Mouse (Mus musculus): ENCODE data around the gene Tmem52b. TPM values are rescaled to one million over a fixed set of nuclear protein-coding genes. Genes with fewer than 3 reads are reported as not detected.
"Not testable (repeated sequence)": the region's sequence is repeated elsewhere in the genome, so short reads cannot be mapped to it uniquely, and the experiment has no call there.

Tmem52b gene
- 61.5 and 63.1 TPM in 2 replicates for polyA plus RNA-seq (2015; fragmentation: Nextera tagmentation; extraction: Ambion mirVana)

DNA sequence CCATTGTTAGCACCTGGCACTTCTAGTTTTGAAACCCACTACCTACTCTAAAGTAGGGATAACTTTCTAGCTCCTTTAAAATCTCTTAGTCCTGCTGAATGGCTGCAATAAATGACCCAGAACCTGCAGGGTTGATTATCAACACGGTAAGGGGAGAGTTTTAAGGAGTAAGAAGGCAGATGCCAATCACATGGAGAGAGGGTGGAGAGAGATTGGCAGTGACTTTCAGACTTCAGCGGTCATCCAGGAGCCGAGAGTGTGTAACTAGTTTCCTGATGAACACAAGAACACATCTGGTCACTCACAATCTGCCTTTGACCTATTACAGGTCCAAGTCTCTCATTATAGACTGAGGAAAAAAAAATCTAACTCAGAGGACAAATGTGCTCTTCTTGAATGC, at the start of gene Tmem52b:
Gene Tmem52b, plus strand, starts transcription at position 189 of the 400 bp plus-strand sequence.
- ATAC-seq (ENCODE audit: low FRiP score, low TSS enrichment): no peak; the same call in 1 of the 2 replicates
- Histone ChIP-seq H3K27ac (ENCODE audit: low read length) (peak within 1 kb of the TSS; percentile 80), H3K4me2 (replicated peaks; ENCODE audit: low read depth, low read length) (peak within 1 kb of the TSS; percentile 20; the same call in 1 of the 2 replicates), H3K36me3 (ENCODE audit: insufficient read depth, low read length) (no peaks in the 10 kb centered on the region), H3K9me3 (ENCODE audit: low read length) (no peaks in the 10 kb centered on the region), H3K9ac (replicated peaks; ENCODE audit: low read length) (0 out of 2 replicates have a peak within 1 kb of the TSS, but pooled peaks have one; percentile 43), H3K27me3 (ENCODE audit: insufficient read depth, low read length) (no peaks in the 10 kb centered on the region), H3K4me1 (ENCODE audit: insufficient read depth, low read length) (peaks cover 37% of the 10 kb centered on the region), H3K4me3 (ENCODE audit: low read length) (peak within 1 kb of the TSS; percentile 23)
- WGBS: 33% methylated on average over 3 of the region's 3 CpGs

DNA sequence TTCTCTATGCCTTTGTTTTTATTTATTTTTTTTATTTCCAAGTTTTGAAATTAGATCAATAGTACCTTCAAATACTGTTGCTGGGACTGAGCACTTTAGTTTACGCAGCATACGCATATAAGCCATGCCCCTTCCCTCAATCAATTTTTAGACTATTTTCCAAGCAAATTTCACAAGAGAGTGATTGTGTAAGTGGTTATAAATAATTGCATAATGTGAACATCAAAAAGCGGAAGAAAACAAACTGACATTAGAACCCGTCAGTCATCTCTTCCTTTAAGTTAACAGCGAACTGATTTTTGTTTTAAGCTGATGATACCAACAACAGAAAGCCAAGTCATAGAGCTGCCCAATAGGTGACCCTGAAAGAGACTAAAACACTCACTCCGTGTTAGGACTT, 41.0 kb upstream of the Tmem52b start:
- Histone ChIP-seq H3K9me3 (ENCODE audit: low read length) (no peaks in the 10 kb centered on the region), H3K4me2 (replicated peaks; ENCODE audit: low read depth, low read length) (no peak overlapping the region), H3K9ac (replicated peaks; ENCODE audit: low read length) (no peak overlapping the region), H3K27ac (ENCODE audit: low read length) (no peak overlapping the region), H3K36me3 (ENCODE audit: insufficient read depth, low read length) (no peaks in the 10 kb centered on the region), H3K27me3 (ENCODE audit: insufficient read depth, low read length) (no peaks in the 10 kb centered on the region), H3K4me1 (ENCODE audit: insufficient read depth, low read length) (no peaks in the 10 kb centered on the region; the same call in 1 of the 2 replicates), H3K4me3 (ENCODE audit: low read length) (no peak overlapping the region)
- no peak for ATAC-seq (ENCODE audit: low FRiP score, low TSS enrichment)
- WGBS: 91% methylated on average over 6 of the region's 6 CpGs

- no peak for ATAC-seq (ENCODE audit: low FRiP score, low TSS enrichment)
Measured at GRCm38 (mm10) chr6:129472627-129473026, 39.7 kb upstream of the Tmem52b start.

DNA sequence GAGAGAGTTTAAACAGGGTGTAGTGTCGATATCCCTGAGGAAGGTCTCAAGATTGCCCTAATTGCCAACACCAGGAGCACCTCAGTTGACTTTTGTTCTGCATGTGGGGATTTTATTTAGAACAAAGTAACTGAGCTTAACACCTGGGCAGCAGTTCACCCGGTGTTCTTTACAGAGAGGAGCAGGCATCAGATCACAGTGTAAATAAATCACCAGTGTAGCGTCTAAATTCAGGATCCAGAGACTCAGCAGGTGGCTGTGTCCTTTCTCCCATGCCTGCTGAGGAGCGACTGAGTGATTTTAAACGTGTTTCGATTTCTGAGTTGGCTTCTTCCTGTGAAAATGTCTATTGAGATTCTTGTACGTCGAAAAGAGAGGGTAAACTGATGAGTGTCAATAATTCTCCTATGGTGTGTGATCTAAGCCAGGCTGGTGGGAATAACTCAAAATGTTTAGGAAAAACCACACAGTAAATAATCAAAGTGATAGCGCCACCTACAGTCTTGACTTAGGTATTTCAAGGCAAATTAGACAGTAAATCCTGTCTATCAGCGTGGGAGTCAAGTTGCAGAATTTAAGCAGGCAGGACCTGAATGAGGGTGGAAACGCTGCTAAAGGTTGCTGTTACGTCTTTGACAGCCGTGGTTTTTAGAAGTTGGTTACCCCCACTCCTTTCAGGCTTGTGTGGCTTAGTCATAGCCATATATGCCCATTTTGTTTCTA, 35.8 kb upstream of the Tmem52b start:
- WGBS: 19% methylated on average over 13 of the region's 13 CpGs
- peak; percentile 52; the same call in 1 of the 2 replicates for ATAC-seq (ENCODE audit: low FRiP score, low TSS enrichment)
- no peaks in the 10 kb centered on the region for H3K9me3 ChIP-seq (ENCODE audit: low read length)
- H3K36me3 ChIP-seq (ENCODE audit: insufficient read depth, low read length): no peaks in the 10 kb centered on the region
- no peaks in the 10 kb centered on the region for H3K27me3 ChIP-seq (ENCODE audit: insufficient read depth, low read length)
- H3K4me2 ChIP-seq (replicated peaks; ENCODE audit: low read depth, low read length): peak overlapping the region; percentile 11; the same call in 1 of the 2 replicates
- no peak overlapping the region for H3K4me3 ChIP-seq (ENCODE audit: low read length)
- no peak overlapping the region for H3K27ac ChIP-seq (ENCODE audit: low read length)
- H3K9ac ChIP-seq (replicated peaks; ENCODE audit: low read length): no peak overlapping the region
- peaks cover 17% of the 10 kb centered on the region for H3K4me1 ChIP-seq (ENCODE audit: insufficient read depth, low read length)

More at GRCm38 (mm10) chr6:129472627-129473026, 39.7 kb upstream of the Tmem52b start:
- H3K9ac ChIP-seq (replicated peaks; ENCODE audit: low read length): no peak overlapping the region
- no peaks in the 10 kb centered on the region for H3K27me3 ChIP-seq (ENCODE audit: insufficient read depth, low read length)
- no peak overlapping the region for H3K27ac ChIP-seq (ENCODE audit: low read length)
- no peaks in the 10 kb centered on the region for H3K36me3 ChIP-seq (ENCODE audit: insufficient read depth, low read length)
- WGBS: 51% methylated on average over 5 of the region's 5 CpGs
- H3K4me3 ChIP-seq (ENCODE audit: low read length): no peak overlapping the region
- H3K9me3 ChIP-seq (ENCODE audit: low read length): no peaks in the 10 kb centered on the region
- peaks cover 2% of the 10 kb centered on the region; the same call in 1 of the 2 replicates for H3K4me1 ChIP-seq (ENCODE audit: insufficient read depth, low read length)
- no peak overlapping the region for H3K4me2 ChIP-seq (replicated peaks; ENCODE audit: low read depth, low read length)

- peak; percentile 39; the same call in 1 of the 2 replicates for ATAC-seq (ENCODE audit: low FRiP score, low TSS enrichment)
- Histone ChIP-seq H3K4me2 (replicated peaks; ENCODE audit: low read depth, low read length) (no peak overlapping the region; the same call in 1 of the 2 replicates), H3K9ac (replicated peaks; ENCODE audit: low read length) (no peak overlapping the region), H3K9me3 (ENCODE audit: low read length) (no peaks in the 10 kb centered on the region), H3K27me3 (ENCODE audit: insufficient read depth, low read length) (no peaks in the 10 kb centered on the region), H3K36me3 (ENCODE audit: insufficient read depth, low read length) (no peaks in the 10 kb centered on the region), H3K27ac (ENCODE audit: low read length) (peak overlapping the region; percentile 57; the same call in 1 of the 2 replicates), H3K4me1 (ENCODE audit: insufficient read depth, low read length) (peaks cover 17% of the 10 kb centered on the region), H3K4me3 (ENCODE audit: low read length) (no peak overlapping the region)
- WGBS: 46% methylated on average over 8 of the region's 8 CpGs
Measured at GRCm38 (mm10) chr6:129480089-129480958, 32.0 kb upstream of the Tmem52b start.

GRCm38 (mm10) chr6:129494924-129495323, 17.4 kb upstream of the Tmem52b start:
- Histone ChIP-seq H3K27me3 (ENCODE audit: insufficient read depth, low read length) (no peaks in the 10 kb centered on the region), H3K4me2 (replicated peaks; ENCODE audit: low read depth, low read length) (no peak overlapping the region), H3K9ac (replicated peaks; ENCODE audit: low read length) (no peak overlapping the region), H3K4me3 (ENCODE audit: low read length) (no peak overlapping the region), H3K36me3 (ENCODE audit: insufficient read depth, low read length) (no peaks in the 10 kb centered on the region), H3K9me3 (ENCODE audit: low read length) (no peaks in the 10 kb centered on the region), H3K27ac (ENCODE audit: low read length) (no peak overlapping the region), H3K4me1 (ENCODE audit: insufficient read depth, low read length) (no peaks in the 10 kb centered on the region)
- 81% methylated on average over 4 of the region's 4 CpGs for WGBS
- ATAC-seq (ENCODE audit: low FRiP score, low TSS enrichment): no peak

GRCm38 (mm10) chr6:129497345-129498218, 14.8 kb upstream of the Tmem52b start:
- Histone ChIP-seq H3K36me3 (ENCODE audit: insufficient read depth, low read length) (no peaks in the 10 kb centered on the region), H3K9ac (replicated peaks; ENCODE audit: low read length) (no peak overlapping the region), H3K27me3 (ENCODE audit: insufficient read depth, low read length) (no peaks in the 10 kb centered on the region), H3K9me3 (ENCODE audit: low read length) (no peaks in the 10 kb centered on the region), H3K4me2 (replicated peaks; ENCODE audit: low read depth, low read length) (no peak overlapping the region), H3K4me1 (ENCODE audit: insufficient read depth, low read length) (no peaks in the 10 kb centered on the region), H3K4me3 (ENCODE audit: low read length) (no peak overlapping the region), H3K27ac (ENCODE audit: low read length) (no peak overlapping the region)
- 88% methylated on average over 3 of the region's 3 CpGs for WGBS
- no peak for ATAC-seq (ENCODE audit: low FRiP score, low TSS enrichment)

DNA sequence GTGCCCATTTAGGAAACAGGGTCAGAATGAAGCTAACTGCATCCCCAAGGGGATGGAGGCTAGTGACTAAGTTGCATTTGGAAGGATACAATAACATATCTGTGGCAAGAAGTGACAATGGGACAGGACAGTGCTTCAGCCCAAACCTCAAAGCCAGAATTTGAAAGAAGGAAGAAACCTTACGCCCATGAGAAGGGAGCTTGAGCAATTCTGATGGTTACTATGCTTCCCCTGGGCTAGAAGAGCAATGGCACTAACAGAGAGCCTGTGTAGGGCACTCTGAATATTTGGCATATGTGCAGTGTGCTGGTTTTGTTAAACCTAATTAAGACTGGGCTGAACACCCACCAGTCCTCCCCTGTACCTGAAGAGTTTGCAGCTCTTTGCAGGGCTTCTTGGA, 12.8 kb upstream of the Tmem52b start:
- ATAC-seq (ENCODE audit: low FRiP score, low TSS enrichment); H3K9ac ChIP-seq (replicated peaks; ENCODE audit: low read length); H3K4me2 ChIP-seq (replicated peaks; ENCODE audit: low read depth, low read length); H3K27ac ChIP-seq (ENCODE audit: low read length); H3K9me3 ChIP-seq (ENCODE audit: low read length); H3K4me1 ChIP-seq (ENCODE audit: insufficient read depth, low read length); H3K4me3 ChIP-seq (ENCODE audit: low read length); H3K36me3 ChIP-seq (ENCODE audit: insufficient read depth, low read length); H3K27me3 ChIP-seq (ENCODE audit: insufficient read depth, low read length): not testable (repeated sequence)
- WGBS: 96% methylated on average over 1 of the region's 1 CpGs

DNA sequence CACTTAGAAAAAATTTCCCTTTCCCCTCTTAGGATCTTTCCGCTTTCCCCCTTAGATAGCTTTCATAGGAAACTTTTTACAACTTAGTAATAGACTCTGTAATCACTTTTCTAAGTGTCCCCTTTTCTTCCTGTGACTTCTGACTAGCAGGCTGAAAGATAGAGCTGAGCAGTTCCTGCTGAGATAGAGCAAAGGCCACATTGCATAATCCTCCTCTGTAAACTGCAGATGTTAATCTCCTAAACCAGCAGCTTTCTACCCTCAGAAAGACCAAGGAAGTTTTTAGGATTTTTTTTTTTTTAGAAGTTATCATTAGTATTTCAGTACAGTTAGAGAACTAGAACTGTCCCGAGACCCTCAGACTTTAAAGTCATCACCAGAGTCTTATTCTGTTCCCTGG, 8.9 kb upstream of the Tmem52b start:
- no peak overlapping the region for H3K27ac ChIP-seq (ENCODE audit: low read length)
- no peaks in the 10 kb centered on the region for H3K36me3 ChIP-seq (ENCODE audit: insufficient read depth, low read length)
- ATAC-seq (ENCODE audit: low FRiP score, low TSS enrichment): no peak
- 90% methylated on average over 2 of the region's 2 CpGs for WGBS
- H3K9me3 ChIP-seq (ENCODE audit: low read length): peaks cover 6% of the 10 kb centered on the region
- H3K4me2 ChIP-seq (replicated peaks; ENCODE audit: low read depth, low read length): no peak overlapping the region
- H3K4me1 ChIP-seq (ENCODE audit: insufficient read depth, low read length): no peaks in the 10 kb centered on the region
- no peak overlapping the region for H3K9ac ChIP-seq (replicated peaks; ENCODE audit: low read length)
- H3K27me3 ChIP-seq (ENCODE audit: insufficient read depth, low read length): no peaks in the 10 kb centered on the region
- no peak overlapping the region for H3K4me3 ChIP-seq (ENCODE audit: low read length)
